Mouse (Mus musculus) right cerebral cortex, postnatal 36 days (tissue): ENCODE results near the gene Agpat1.
A peak's percentile ranks its signal among the peaks of the same experiment; 100 is the strongest.

Experiments
- DNase-seq, 2 experiments: peaks; one replicate each; pipeline ENCODE4 v3.0.0; 2022; ENCODE audit warnings: low spot score in 2 of 2, mixed read lengths in 1 of 2

Gene Agpat1

DNA sequence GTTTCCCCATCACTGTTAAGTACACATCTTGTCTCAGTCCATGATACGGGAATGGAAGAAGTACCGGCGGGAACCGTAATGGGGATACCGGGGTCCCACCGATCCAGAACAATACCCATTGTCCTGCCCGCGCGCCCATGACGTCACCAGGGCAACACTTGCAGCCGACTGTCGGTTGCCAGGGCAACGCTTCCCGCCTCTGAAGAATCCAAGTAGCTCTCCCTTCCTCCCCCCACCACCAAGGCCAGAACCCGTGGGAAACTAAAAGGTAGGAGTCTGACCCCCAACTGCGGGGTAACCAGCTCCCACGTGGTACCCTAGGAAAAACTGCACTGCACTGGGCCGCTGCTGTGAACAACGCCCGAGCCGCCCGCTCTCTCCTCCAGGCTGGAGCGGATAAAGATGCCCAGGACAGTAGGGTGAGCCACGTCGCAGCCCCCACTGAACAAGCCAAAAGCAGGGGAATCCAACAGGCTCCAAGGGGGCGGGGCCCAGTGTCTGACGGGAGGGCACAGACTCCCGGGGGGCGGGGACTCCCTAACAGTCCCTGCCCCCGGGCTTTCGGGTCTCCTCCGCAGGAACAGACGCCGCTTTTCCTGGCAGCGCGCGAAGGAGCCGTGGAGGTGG, 17.2 kb upstream of the Agpat1 start:
- peak; percentile 86 to 91 for DNase-seq

DNA sequence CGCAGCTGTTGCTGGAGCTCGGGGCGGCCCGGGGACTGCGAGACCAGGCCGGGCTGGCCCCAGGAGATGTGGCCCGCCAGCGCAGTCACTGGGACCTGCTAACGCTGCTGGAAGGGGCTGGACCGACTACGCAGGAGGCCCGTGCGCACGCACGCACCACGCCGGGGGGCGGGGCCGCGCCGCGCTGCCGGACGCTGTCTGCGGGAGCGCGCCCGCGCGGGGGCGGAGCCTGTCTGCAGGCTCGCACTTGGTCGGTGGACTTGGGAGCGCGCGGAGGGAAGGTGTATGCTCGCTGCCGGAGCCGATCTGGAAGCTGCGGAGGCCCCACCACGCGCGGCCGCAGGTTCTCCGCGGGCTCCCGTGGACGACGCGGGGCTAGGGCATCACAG, 16.6 kb upstream of the Agpat1 start:
- DNase-seq, result peak; percentile 98

DNA sequence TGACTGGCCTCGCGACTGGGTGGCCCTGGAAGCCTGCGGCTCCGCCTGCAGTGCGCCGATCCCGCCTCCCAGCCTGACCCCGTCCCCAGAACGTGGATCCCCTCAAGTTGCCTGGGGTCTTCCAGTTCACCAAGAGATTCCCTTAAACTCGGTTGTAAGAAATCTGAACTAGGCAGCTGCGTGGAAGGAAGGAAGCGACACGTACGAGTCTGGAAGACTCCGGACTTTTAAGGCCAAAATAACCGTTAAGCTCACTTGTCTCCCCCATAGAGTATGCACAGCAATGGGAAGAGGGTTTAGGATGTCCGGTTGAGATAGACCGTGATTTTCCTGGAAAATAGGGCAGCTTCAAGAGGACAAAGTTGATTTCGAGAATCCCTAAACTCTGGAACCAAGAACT, 16.2 kb upstream of the Agpat1 start:
- DNase-seq, result no peak

DNA sequence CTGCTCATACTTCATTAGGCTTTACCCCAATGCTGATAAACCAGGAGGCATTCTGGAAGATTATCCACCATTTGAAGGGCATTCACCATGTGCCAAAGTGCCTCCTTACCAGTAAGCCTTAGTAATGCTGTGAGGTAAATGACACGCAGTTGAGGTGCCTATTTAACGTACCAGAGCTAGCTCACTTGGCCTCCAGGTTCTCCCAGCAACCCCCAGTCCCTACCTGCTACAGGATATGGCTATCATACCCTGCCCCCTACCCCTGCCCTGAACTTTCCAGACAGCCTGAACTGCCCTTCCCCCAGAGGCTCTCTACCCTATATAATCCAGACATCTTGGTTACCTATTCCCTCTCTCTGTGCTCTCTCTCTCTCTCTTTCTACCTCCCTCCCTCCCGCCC, 15.3 kb upstream of the Agpat1 start:
- no peak for DNase-seq

DNA sequence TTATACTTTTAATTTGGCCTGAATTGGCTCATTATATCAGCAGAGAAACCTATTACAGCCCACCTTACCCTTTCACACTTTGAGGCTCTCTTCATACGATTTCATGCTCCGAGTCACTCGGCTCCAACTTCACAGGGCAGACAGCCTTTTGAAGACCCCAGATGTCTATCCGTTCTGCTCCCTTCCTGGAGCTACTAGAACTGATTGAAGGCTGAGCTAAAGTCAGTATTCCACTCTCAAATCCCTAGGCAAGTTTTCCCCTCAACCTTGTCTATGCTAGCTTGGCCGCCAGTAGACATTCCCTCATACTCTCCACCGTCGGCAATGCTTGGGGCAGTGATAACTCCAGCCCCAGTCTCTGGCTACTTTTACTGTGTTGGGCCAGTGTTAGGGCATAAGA, 14.9 kb upstream of the Agpat1 start:
- no peak for DNase-seq

DNA sequence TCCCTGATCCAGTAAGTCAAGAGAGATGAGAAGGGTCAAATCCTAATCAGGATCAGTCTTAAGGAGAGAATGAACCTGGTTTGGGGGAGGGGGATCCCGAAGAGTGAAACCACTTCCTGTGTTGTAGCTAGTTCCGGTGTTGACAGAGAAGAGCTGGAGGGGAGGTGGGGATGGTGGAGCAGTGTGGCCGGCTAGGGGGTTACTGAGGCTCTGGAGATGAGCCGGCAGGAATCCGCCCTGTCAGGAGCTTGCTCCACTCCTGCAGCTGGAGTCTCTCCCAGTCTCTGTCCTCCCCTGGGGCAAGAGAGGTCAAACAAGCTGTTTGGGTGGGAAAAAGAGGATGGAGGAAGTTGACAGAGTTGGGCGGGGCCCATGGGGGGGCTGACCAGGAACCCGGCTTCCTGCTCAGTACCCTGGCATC, 14.4 kb upstream of the Agpat1 start, which contains the start of gene Gpsm3:
TSS of gene Gpsm3 (plus strand) at position 126 of the 421 bp plus-strand sequence.
- DNase-seq, result no peak

DNA sequence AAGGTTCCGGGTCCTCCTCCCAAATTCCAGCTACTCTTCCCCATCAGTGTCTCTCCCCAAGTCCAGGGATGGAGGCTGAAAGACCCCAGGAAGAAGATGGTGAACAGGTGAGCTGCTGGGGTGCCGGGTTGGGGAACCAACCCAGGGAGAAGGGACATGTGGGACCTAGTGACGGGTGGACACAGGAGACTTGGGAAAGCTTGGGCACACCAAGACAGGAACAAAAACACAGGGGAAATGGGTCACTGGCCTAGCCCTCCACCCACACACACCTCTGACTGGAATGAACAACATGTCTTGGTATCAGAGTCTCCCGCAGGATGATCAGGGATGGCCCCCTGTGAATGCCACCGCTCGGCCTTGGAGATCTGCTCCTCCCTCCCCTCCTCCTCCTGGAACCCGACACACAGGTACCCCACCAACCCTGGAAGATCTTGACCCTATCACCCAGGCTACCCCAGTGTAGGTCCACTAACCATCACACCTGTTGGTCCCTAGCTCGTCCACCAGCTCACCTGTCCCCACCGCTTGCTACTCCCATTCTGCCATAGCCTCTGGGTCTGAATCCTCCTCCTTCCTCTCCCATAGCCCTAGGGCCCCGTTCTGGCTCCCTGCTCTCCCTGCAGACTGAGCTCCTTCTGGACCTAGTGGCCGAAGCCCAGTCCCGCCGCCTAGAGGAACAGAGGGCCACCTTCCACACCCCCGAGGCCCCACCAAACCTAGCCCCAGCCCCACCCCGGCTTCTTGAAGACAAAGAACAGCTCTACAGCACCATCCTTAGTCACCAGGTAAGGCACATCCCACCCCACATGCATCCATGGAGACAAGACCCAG, 13.7 kb upstream of the Agpat1 start:
- DNase-seq, result no peak

DNA sequence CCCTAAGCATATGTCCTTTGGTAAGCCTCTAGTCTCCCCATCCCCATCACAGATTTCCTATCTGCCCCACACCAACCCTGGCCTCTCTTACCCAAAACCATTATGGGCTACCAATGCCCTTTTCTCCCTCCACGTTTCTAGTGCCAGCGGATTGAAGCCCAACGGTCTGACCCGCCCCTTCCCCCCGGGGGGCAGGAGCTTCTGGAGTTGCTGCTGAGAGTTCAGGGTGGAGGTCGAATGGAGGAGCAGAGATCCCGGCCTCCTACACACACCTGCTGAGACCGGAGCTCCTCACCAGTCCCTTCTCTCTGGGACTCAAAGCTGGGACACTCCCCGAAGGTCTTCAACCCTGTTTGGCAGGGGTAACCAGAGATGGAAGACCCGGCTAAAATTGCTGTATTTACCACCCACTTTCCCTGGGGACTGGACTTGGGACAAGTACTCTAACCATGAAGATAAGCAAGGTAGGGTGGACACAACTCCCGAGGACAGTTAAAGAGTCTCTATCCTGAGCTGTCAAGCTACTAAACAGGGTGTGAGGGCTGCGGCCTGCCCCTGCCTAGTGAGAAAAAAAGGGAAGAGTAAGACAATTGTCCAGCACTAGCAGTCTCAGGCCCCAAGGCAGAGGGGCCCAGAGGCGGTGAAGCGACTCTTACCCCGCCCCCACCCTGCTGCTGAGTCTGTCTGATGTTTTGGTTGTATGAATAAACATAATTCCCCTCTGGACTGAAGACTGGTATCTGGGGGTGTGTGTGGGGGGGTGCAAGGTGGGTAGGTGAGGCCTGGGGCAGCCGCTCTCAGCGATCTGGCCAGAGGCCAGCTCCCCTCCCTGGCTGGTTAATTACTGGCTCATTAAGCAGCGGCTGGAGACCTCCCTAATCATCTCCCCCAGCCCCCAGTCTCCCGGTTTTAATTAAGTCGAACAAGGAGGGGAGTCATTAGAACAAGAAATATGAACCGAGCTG, 12.8 kb upstream of the Agpat1 start, which contains the start of gene Pbx2:
TSS of gene Pbx2 (plus strand) at position 238 of the 965 bp plus-strand sequence.
- no peak for DNase-seq

DNA sequence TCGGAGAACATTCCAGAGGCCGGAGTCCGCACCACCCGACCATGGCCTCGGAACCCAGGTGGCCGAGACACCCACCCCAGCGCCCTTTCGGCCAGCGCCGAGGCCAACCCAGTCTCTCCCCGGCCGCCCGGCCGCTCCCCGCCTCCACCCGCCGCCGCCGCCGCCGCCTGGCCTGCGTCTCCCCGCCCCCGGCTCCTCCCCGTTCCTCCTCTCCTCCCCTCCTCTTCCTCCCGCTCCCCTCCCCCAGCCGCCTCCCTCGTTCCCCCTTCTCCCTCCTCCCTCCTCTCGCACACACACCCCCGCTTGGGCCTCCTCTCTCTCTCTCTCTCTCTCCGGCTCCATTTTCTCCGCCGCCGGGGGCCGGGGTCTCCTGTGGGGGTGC, 12.1 kb upstream of the Agpat1 start:
- peak in 1 of 2 experiments; percentile 72 for DNase-seq

DNA sequence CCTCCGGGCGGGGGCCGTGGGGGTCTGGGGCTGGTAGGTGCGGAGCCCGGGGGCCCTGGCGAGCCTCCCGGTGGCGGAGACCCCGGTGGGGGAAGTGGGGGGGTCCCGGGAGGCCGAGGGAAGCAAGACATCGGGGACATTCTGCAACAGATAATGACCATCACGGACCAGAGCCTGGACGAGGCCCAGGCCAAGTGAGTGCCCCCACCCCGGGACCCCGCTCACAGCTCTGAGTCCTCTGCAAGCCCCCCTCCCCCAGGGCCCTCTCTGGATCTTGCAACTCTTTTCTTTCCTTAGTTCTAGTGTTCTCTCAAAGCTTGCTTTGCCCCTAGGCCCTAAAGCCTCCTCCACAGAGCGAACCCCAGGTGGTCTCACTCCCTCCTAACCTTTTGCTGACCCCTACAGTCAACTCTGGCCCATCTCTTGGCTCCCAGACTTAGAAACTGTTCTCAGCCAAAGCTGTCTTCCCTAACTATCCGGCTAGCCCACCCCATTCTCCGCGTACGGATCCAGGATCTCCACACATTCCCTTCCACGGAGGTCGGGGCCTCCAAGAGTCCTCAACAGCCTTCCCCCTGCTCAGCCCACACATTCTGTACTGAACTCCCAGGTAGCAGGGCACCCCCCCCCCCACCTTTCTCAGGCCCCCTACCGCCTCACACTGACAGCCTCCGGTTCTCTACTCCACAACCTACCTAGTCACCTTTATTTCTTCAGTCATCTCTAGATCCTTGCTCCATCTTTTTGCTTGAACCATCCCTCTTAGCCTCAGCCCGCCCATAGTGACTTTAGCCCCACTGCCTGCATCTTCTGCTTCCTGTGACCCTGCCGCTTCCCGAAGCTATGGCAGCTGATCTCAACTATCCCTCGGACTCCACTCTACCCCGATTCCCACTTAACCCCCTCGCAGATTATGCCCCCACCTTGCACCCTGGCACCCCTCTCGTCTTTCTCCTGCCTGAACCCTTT, 11.2 kb upstream of the Agpat1 start:
- no peak for DNase-seq

DNA sequence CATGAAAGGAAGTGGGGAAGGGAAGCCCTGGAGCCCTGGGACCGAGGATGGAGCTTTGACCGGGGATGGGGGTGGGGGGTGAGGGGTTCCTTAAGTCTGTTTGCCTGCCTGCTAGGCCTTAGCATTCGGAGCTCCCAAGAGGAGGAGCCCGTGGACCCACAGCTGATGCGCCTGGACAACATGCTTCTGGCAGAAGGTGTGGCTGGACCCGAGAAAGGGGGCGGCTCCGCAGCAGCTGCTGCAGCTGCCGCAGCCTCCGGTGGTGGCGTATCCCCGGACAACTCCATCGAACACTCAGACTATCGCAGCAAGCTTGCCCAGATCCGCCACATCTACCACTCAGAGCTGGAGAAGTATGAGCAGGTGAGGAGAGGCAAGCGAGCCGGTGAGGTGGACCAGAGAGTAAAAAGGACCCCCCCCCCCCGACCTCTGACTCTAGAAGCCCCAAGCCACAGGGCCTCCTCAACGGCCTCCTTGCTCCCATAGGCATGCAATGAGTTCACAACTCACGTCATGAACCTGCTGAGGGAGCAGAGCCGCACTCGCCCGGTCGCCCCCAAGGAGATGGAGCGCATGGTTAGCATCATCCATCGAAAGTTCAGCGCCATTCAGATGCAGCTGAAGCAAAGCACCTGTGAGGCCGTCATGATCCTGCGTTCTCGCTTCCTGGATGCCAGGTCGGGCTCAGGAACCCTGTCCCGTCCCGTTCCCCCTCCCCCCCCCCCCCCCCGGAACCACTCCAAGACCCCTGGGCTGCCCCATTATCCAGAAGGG, 10.1 kb upstream of the Agpat1 start:
- DNase-seq, result no peak

DNA sequence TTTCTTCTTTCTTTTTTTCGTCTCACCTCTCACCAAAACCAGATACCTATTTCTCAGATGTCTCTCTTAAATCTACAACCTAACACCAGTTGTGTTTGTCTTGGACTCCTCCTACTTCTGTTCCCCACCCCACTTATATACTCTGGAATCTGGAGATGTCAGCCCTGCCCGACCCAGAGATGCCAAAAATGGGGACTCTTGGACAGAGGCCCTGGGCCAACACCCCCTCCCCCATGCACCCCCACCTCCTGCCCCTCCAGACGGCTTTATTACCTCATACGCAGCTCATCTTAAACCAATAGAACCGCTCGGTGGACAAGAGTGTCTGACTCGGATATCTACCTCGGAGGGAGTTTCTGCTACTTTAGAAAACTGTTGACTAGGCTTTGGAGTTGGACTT, 8.0 kb upstream of the Agpat1 start:
- DNase-seq, result no peak

DNA sequence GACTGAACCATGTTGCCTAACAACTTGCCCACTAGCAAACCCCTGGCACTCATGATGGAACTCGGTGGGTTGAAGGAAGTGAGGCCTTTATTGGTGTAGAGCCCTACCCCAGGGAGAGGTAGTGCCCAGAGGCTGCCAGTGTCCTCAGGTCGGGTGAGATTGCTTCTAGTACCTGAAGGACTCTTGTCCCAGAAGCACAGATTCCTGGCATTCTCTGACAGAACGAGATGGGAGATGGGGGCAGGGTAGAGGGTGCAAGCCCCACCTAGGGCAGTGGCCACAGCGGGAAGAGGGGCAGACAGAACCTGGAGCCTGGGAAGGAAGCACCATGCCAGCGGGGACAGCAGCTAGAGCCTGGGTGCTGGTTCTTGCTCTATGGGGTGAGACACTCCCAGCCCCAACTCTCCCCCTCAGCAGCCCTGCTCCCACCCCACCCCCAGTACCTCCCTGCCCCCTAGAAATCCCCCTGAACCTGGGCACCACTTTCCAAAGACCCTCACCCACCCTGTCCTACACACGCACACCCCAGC, 6.4 kb upstream of the Agpat1 start, which contains the start of gene Ager:
TSS of gene Ager (plus strand) at position 297 of the 530 bp plus-strand sequence.
- no peak for DNase-seq

DNA sequence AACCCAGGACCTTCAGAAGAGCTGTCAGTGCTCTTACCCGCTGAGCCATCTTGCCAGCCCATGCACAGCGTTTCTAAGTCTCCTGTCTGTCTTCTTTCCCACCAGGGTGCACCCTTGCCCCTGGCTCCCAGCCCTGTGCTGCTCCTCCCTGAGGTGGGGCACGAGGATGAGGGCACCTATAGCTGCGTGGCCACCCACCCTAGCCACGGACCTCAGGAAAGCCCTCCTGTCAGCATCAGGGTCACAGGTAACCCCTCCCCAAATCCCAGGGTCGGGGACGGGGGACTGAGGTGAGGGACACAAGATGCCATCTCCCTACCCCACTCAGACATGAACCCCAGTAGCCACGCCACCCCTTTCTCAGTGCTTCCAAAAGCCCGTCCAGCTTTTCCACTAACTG, 4.2 kb upstream of the Agpat1 start:
- DNase-seq, result no peak

DNA sequence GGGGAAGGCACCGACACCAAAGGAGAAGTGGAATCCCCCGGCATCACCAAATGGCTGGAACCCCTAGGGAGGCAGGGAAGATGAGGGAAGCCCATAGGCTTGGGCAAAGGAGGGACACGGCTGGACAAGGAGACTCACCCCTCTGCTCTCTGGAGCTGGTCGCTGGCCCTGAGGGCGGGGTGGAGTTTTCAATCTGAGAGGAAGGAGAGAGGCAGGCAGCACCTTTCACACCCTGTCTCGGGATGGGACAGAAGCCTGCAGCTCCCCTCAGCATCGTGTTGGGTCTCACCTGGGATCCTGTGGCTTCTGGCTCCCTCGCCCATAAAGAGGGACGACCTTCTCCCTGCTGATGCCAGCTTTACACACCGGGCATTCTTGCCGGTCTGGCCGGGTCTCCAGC, 2.3 kb upstream of the Agpat1 start:
- DNase-seq, result no peak

DNA sequence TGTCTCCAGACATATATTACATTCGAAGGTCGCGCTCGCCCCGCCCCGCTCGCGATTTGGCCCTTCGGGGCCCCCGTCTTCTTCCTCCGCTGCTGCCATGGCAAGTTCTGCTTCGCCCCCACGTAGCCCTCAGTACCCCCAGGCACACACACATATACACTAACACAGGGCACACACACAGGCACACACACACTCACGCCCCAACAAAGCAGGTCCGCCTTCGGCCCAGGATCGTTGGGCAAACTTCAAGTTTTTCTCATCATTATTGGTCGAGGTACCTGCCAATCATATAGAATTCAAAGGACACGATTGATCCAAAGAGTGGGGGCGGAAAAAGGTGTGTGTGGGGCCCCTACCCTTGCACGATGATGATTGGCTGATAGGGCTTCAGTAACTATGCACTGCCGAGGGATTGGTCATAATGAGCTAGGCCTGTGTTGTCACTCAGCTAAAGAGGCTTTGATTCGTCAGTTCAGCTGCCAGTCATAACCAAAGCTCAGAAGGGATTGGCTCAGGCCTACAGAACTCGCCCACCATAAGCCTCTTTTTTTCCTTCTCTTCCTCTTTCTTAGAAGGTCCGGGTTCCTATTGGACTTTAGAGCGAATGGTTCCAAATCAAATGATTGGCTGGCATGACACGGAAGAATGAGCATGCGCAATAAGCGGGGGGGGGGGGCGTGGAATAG, 544 bp upstream of the Agpat1 start, which contains the start of gene Rnf5:
TSS of gene Rnf5 (minus strand) at position 316 of the 686 bp plus-strand sequence.
- DNase-seq, result peak; percentile 99 to 100

DNA sequence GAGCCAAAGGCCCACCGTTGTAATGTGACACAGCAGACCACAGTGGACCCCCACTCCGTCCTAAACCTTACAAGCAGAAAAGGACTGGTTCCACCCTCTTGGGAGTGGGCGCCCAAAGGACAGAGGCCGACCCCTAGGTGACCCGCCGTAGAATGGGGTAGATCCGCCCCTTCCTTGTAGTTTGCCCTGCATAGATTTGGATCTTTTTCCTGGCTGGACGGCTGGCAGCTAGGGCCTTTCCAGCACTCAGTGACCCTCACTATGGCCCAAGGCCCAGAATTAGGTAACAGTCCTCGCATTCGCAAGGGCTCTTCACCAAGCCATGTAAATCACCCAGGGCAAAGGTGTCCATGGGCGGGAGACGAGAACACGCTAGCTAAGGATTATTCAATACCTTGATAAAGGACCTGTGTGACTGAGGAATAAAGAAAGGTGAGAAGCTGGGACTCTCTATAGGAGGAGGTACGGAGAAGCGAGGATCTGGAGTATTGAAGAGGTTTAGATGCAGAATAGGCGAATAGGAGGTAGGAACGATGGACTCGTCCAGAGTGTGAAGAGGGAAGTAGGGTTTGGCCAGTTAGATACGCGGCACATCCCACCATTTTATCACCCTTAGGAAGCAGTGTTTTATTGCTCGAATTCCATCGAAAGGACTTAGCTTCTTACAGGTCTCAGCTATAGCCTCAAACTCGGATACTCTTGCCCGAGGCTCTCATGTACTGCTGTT, 612 bp downstream of the Agpat1 start:
- no peak for DNase-seq

DNA sequence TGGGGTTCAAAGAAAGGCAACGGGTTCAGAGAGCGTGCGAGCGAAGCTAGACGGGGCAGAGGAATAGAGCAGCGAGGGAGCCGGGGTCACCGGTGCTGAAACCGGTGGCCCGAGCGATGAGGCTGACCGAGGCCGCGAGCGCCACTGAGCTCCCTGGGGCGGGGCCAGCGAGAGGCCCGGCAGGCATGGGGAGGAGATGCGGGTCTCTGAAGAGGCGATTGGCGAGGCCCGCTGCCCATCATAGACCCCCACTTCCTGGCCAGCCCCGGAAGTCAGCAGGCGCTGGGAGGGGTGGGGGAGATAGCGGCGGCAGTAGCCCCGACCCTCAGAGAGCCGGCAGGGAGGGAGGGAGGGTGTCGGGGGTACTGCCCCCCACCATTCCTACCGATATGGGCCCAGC, 1.5 kb downstream of the Agpat1 start:
- DNase-seq, result peak; percentile 97 to 98
